Mouse (Mus musculus): ENCODE data around the gene Als2. TPM values are rescaled to one million over a fixed set of nuclear protein-coding genes. Genes with fewer than 3 reads are reported as not detected.

Als2 gene
- total and polyA plus RNA-seq, 3 experiments: 13.4 to 41.0 (median 25.0) TPM

DNA sequence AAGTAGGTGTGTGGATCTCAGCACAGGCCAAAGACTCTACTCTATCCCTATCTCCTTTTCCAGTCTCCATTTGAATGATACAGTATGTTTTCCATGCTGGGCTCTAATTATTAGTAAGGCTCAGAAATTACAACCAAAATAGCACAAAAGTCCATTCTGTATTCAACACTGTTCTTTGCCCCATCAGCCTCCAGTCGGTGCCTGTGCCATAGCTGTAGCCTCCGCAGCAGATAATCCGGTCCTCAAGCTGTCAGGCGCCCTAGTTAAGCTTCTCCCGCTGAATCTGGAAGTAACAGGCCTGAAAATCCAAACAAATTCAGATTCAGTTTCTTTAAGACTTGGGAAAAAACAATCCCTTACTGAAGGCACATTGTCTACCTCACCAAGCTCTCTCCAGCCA is 73.1 kb downstream of the Als2 start:
- TF ChIP-seq USF2 (conservative IDR thresholded peaks at IDR 0.05; ENCODE audit: low read depth, low read length): no peak
- TF ChIP-seq CHD1 (IDR thresholded peaks at IDR 0.05; ENCODE audit: low read depth, low read length): no peak
- no peak for TF ChIP-seq BHLHE40 (IDR thresholded peaks at IDR 0.05; ENCODE audit: low read depth, low read length)
- no peak for TF ChIP-seq KAT2A (IDR thresholded peaks at IDR 0.05; ENCODE audit: insufficient replicate concordance, low read length)
- TF ChIP-seq CTCF (conservative IDR thresholded peaks at IDR 0.05 in 1 of 2, IDR thresholded peaks at IDR 0.05 in 1 of 2; ENCODE audit: low read depth in 2 of 2, low read length in 2 of 2): no peak
- TF ChIP-seq TCF12 (IDR thresholded peaks at IDR 0.05; ENCODE audit: low read depth, low read length): no peak
- TF ChIP-seq GABPA (IDR thresholded peaks at IDR 0.05; ENCODE audit: insufficient replicate concordance, low read depth, low read length): no peak
- no peak for TF ChIP-seq CHD2 (IDR thresholded peaks at IDR 0.05; ENCODE audit: low read length)
- no peak for TF ChIP-seq ZNF384 (IDR thresholded peaks at IDR 0.05; ENCODE audit: low read depth, low read length)
- TF ChIP-seq HCFC1 (IDR thresholded peaks at IDR 0.05; ENCODE audit: low read depth, low read length): no peak
- TF ChIP-seq MAFK (IDR thresholded peaks at IDR 0.05; ENCODE audit: insufficient replicate concordance, low read length): no peak
- no peak for DNase-seq (ENCODE audit: extremely low read depth)
- no peaks in the 10 kb centered on the region for H3K9me3 ChIP-seq (replicated peaks; ENCODE audit: low read length)
- H3K4me1 ChIP-seq (ENCODE audit: control insufficient read depth in 1 of 2, insufficient read depth in 2 of 2): peaks cover 3 to 28% of the 10 kb centered on the region in 2 experiments; a peak in 3 of 4 replicates
- in situ Hi-C loops (cut with MboI; ENCODE audit: low pct_ligation_motif_present, low pct_unique_long_range_greater_than_20kb, low sequenced_read_pairs) (no loop called here), dilution Hi-C loops (cut with MboI; ENCODE audit: extremely low pct_ligation_motif_present, extremely low pct_unique_long_range_greater_than_20kb, low sequenced_read_pairs) (no loop called here)
- H3K36me3 ChIP-seq (replicated peaks in 1 of 2; ENCODE audit: control insufficient read depth in 1 of 2, insufficient read depth in 1 of 2, low read length in 1 of 2): peaks cover 34 to 79% of the 10 kb centered on the region in 2 experiments
- H3K27me3 ChIP-seq (replicated peaks): no peaks in the 10 kb centered on the region
- H3K27ac ChIP-seq (ENCODE audit: insufficient read depth, low read depth): no peak overlapping the region
- H3K79me2 ChIP-seq (replicated peaks; ENCODE audit: control insufficient read depth, extremely low read depth, insufficient read depth, poor library complexity, severe bottlenecking): no peaks in the 10 kb centered on the region
- H3K9ac ChIP-seq (ENCODE audit: insufficient read depth, low read depth): no peak overlapping the region
- no peak overlapping the region for H3K4me3 ChIP-seq (replicated peaks in 1 of 3; ENCODE audit: low read depth in 2 of 3, low read length in 2 of 3, poor library complexity in 1 of 3)
- H3K4me2 ChIP-seq (ENCODE audit: insufficient read depth, low read depth, poor library complexity, severe bottlenecking): no peak overlapping the region

DNA sequence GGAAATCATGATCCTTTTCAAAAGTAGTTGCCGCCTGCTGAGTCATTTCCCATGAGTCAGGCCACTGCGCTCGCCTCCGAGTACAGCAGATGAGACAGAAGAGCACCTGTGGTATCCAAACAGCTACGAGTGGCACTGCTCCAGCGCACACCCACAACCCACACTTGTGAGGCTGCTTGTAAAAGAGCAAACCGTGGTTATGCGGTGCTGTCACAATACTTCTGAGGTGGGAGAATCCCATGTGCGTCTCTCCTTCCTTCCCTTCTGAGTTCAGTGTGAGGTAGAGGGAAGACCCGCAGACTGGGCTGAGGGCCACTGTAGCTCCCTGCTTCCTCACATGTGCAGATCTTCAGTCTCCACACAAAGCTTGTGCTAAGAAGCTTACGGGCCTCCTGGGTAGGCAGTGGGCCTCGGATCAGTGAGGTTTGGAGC is 74.0 kb downstream of the Als2 start, which contains the start of gene Mpp4:
Gene Mpp4, minus strand, starts transcription at position 360 of the 432 bp plus-strand sequence.
- dilution Hi-C loops (cut with MboI; ENCODE audit: extremely low pct_ligation_motif_present, extremely low pct_unique_long_range_greater_than_20kb, low sequenced_read_pairs): no loop called here
- H3K9ac ChIP-seq (ENCODE audit: insufficient read depth, low read depth): no peak within 1 kb of the TSS
- 0 out of 2 replicates have a peak within 1 kb of the TSS, but pooled peaks have one; percentile 2 for H3K27ac ChIP-seq (ENCODE audit: insufficient read depth, low read depth)

More for the DNA sequence above, 74.0 kb downstream of the Als2 start, which contains the start of gene Mpp4:
- no peak within 1 kb of the TSS for H3K4me2 ChIP-seq (ENCODE audit: insufficient read depth, low read depth, poor library complexity, severe bottlenecking)
- TF ChIP-seq GABPA (IDR thresholded peaks at IDR 0.05; ENCODE audit: insufficient replicate concordance, low read depth, low read length) (no peak), E2F4 (IDR thresholded peaks at IDR 0.05; ENCODE audit: insufficient replicate concordance, low read depth, low read length) (no peak), NELFE (IDR thresholded peaks at IDR 0.05; ENCODE audit: low read depth, low read length) (no peak), USF1 (IDR thresholded peaks at IDR 0.05; ENCODE audit: low read depth, low read length) (no peak), ZNF384 (IDR thresholded peaks at IDR 0.05; ENCODE audit: low read depth, low read length) (no peak), EP300 (IDR thresholded peaks at IDR 0.05; ENCODE audit: low read length) (peak; percentile 55), ETS1 (conservative IDR thresholded peaks at IDR 0.05; ENCODE audit: low read depth, low read length) (peak; percentile 49; the same call in 1 of the 2 replicates), UBTF (IDR thresholded peaks at IDR 0.05; ENCODE audit: low read depth, low read length) (no peak), MAZ (IDR thresholded peaks at IDR 0.05; ENCODE audit: low read depth, low read length) (no peak), MYC (IDR thresholded peaks at IDR 0.05; ENCODE audit: low read depth, low read length) (no peak), CTCF (conservative IDR thresholded peaks at IDR 0.05 in 1 of 2, IDR thresholded peaks at IDR 0.05 in 1 of 2; ENCODE audit: low read depth in 2 of 2, low read length in 2 of 2) (no peak), MAX (IDR thresholded peaks at IDR 0.05; ENCODE audit: low read length) (peak; percentile 21; the same call in 1 of the 2 replicates), IRF4 (IDR thresholded peaks at IDR 0.05; ENCODE audit: low read depth, low read length) (no peak), ZC3H11A (IDR thresholded peaks at IDR 0.05; ENCODE audit: low read depth, low read length) (no peak), BHLHE40 (IDR thresholded peaks at IDR 0.05; ENCODE audit: low read depth, low read length) (peak; percentile 38; the same call in 1 of the 2 replicates), MAFK (IDR thresholded peaks at IDR 0.05; ENCODE audit: insufficient replicate concordance, low read length) (0 out of 2 replicates have a peak, but pooled peaks have one; percentile 40), TCF12 (IDR thresholded peaks at IDR 0.05; ENCODE audit: low read depth, low read length) (no peak), NRF1 (IDR thresholded peaks at IDR 0.05; ENCODE audit: low read depth, low read length) (no peak), HCFC1 (IDR thresholded peaks at IDR 0.05; ENCODE audit: low read depth, low read length) (no peak)
- no peaks in the 10 kb centered on the region for H3K79me2 ChIP-seq (replicated peaks; ENCODE audit: control insufficient read depth, extremely low read depth, insufficient read depth, poor library complexity, severe bottlenecking)
- no peaks in the 10 kb centered on the region for H3K9me3 ChIP-seq (replicated peaks; ENCODE audit: low read length)
- in situ Hi-C loops (cut with MboI; ENCODE audit: low pct_ligation_motif_present, low pct_unique_long_range_greater_than_20kb, low sequenced_read_pairs): no loop called here
- no peak within 1 kb of the TSS for H3K4me3 ChIP-seq (replicated peaks in 1 of 3; ENCODE audit: low read depth in 2 of 3, low read length in 2 of 3, poor library complexity in 1 of 3)
- DNase-seq (ENCODE audit: extremely low read depth): peak; percentile 72
- peaks cover 3 to 28% of the 10 kb centered on the region in 2 experiments; a peak in 3 of 4 replicates for H3K4me1 ChIP-seq (ENCODE audit: control insufficient read depth in 1 of 2, insufficient read depth in 2 of 2)
- no peaks in the 10 kb centered on the region for H3K27me3 ChIP-seq (replicated peaks)
- peaks cover 29 to 70% of the 10 kb centered on the region in 2 experiments for H3K36me3 ChIP-seq (replicated peaks in 1 of 2; ENCODE audit: control insufficient read depth in 1 of 2, insufficient read depth in 1 of 2, low read length in 1 of 2)
